Mouse (Mus musculus) CH12.LX (cell line): ENCODE measurements at regions not wholly inside any gene's neighbourhood (a gene's known extent, or its start where the extent isn't known, plus 50 kb on each side); places are given as distances from the start of the nearest gene placed in this dataset.

ENCODE experiments used
- DNase-seq: peaks from one replicate; pipeline ENCODE4 v3.0.0-alpha.2; 2013; ENCODE audit errors: extremely low read depth
- H3K27ac ChIP-seq: 2 replicates; pipeline ENCODE4 v1.5.1; 2012; ENCODE audit warnings: low read depth, mild to moderate bottlenecking, control low read depth, moderate library complexity; ENCODE audit not compliant: insufficient read depth
- H3K27me3 ChIP-seq: replicated peaks from 2 replicates; pipeline ENCODE3; 2012; ENCODE audit warnings: inconsistent platforms
- H3K36me3 ChIP-seq, 2 experiments: replicated peaks in 1 of 2; 2 replicates each; pipeline versions ENCODE3 to v1.6.1; 2012; ENCODE audit warnings: inconsistent platforms in 1 of 2, low read length in 1 of 2, mild to moderate bottlenecking in 1 of 2, mixed read lengths in 1 of 2, moderate library complexity in 1 of 2; ENCODE audit not compliant: control insufficient read depth in 1 of 2, insufficient read depth in 1 of 2
- H3K4me1 ChIP-seq, 2 experiments: 2 replicates each; pipeline ENCODE4 v1.6.1; 2012; ENCODE audit warnings: inconsistent platforms in 1 of 2, moderate library complexity in 1 of 2; ENCODE audit not compliant: insufficient read depth in 2 of 2, control insufficient read depth in 1 of 2
- H3K4me2 ChIP-seq: 2 replicates; pipeline ENCODE4 v1.6.1; 2012; ENCODE audit warnings: low read depth, mild to moderate bottlenecking, control low read depth; ENCODE audit not compliant: poor library complexity, insufficient read depth, severe bottlenecking
- H3K4me3 ChIP-seq, 3 experiments: fragments of 150-350 bp in 1 of 3; sonication (generic) in 1 of 3; replicated peaks in 1 of 3; 2 replicates each; pipeline versions ENCODE3 to v1.5.1; 2011 to 2012; ENCODE audit warnings: low read depth in 2 of 3, low read length in 2 of 3, mild to moderate bottlenecking in 2 of 3, moderate library complexity in 2 of 3, control low read depth in 1 of 3, improper control_type of control experiment in 1 of 3, inconsistent platforms in 1 of 3, mixed read lengths in 1 of 3; ENCODE audit not compliant: poor library complexity in 1 of 3
- H3K79me2 ChIP-seq: replicated peaks from 2 replicates; pipeline ENCODE4 v1.6.1; 2012; ENCODE audit warnings: mild to moderate bottlenecking, moderate library complexity; ENCODE audit not compliant: control insufficient read depth, poor library complexity, insufficient read depth, severe bottlenecking; ENCODE audit errors: extremely low read depth
- H3K9ac ChIP-seq: 2 replicates; pipeline ENCODE4 v1.6.1; 2012; ENCODE audit warnings: low read depth, mild to moderate bottlenecking, control low read depth, moderate library complexity; ENCODE audit not compliant: insufficient read depth
- H3K9me3 ChIP-seq: replicated peaks from 2 replicates; pipeline ENCODE3; 2012; ENCODE audit warnings: low read length, inconsistent platforms, mixed read lengths
- BHLHE40 ChIP-seq: IDR thresholded peaks from 2 replicates; pipeline ENCODE4 v1.6.1; 2011; ENCODE audit warnings: mild to moderate bottlenecking, low read depth, low read length, improper control_type of control experiment
- CHD1 ChIP-seq: IDR thresholded peaks from 2 replicates; pipeline ENCODE4 v1.6.1; 2012; ENCODE audit warnings: low read depth, low read length, improper control_type of control experiment, inconsistent platforms
- CHD2 ChIP-seq: IDR thresholded peaks from 2 replicates; pipeline ENCODE4 v1.6.1; 2011; ENCODE audit warnings: low read length, improper control_type of control experiment
- CTCF ChIP-seq, 2 experiments: IDR thresholded peaks in 1 of 2; conservative IDR thresholded peaks in 1 of 2; 2 replicates each; pipeline ENCODE4 v1.5.1; 2011 to 2012; ENCODE audit warnings: low read depth in 2 of 2, low read length in 2 of 2, improper control_type of control experiment in 1 of 2, inconsistent platforms in 1 of 2, mild to moderate bottlenecking in 1 of 2, moderate library complexity in 1 of 2
- E2F4 ChIP-seq: IDR thresholded peaks from 2 replicates; pipeline ENCODE4 v1.6.1; 2011; ENCODE audit warnings: low read depth, low read length, improper control_type of control experiment; ENCODE audit not compliant: insufficient replicate concordance
- ELF1 ChIP-seq: IDR thresholded peaks from 2 replicates; pipeline ENCODE4 v1.6.1; 2014; ENCODE audit warnings: low read depth, mild to moderate bottlenecking, inconsistent platforms, low read length, improper control_type of control experiment
- EP300 ChIP-seq: IDR thresholded peaks from 2 replicates; pipeline ENCODE4 v1.6.1; 2011; ENCODE audit warnings: low read length, improper control_type of control experiment
- ETS1 ChIP-seq: conservative IDR thresholded peaks from 2 replicates; pipeline ENCODE4 v1.6.1; 2012; ENCODE audit warnings: low read depth, mild to moderate bottlenecking, inconsistent platforms, low read length, improper control_type of control experiment, moderate library complexity
- GABPA ChIP-seq: IDR thresholded peaks from 2 replicates; pipeline ENCODE4 v1.6.1; 2012; ENCODE audit warnings: low read depth, low read length, improper control_type of control experiment, inconsistent platforms; ENCODE audit not compliant: insufficient replicate concordance
- HCFC1 ChIP-seq: IDR thresholded peaks from 2 replicates; pipeline ENCODE4 v1.6.1; 2012; ENCODE audit warnings: low read depth, mild to moderate bottlenecking, inconsistent platforms, low read length, improper control_type of control experiment
- JUN ChIP-seq: IDR thresholded peaks from 2 replicates; pipeline ENCODE4 v1.6.1; 2011; ENCODE audit warnings: low read depth, mild to moderate bottlenecking, low read length, improper control_type of control experiment, moderate library complexity; ENCODE audit not compliant: insufficient read depth
- JUND ChIP-seq: conservative IDR thresholded peaks from 2 replicates; pipeline ENCODE4 v1.6.1; 2011; ENCODE audit warnings: low read depth, low read length, improper control_type of control experiment
- KAT2A ChIP-seq: IDR thresholded peaks from 2 replicates; pipeline ENCODE4 v1.6.1; 2012; ENCODE audit warnings: low read length, improper control_type of control experiment, inconsistent platforms; ENCODE audit not compliant: insufficient replicate concordance
- MAFK ChIP-seq: IDR thresholded peaks from 2 replicates; pipeline ENCODE4 v1.6.1; 2011; ENCODE audit warnings: low read length, improper control_type of control experiment; ENCODE audit not compliant: insufficient replicate concordance
- MAX ChIP-seq: IDR thresholded peaks from 2 replicates; pipeline ENCODE4 v1.6.1; 2011; ENCODE audit warnings: low read length, improper control_type of control experiment
- MAZ ChIP-seq: IDR thresholded peaks from 2 replicates; pipeline ENCODE4 v1.6.1; 2012; ENCODE audit warnings: low read depth, mild to moderate bottlenecking, inconsistent platforms, low read length, improper control_type of control experiment, moderate library complexity
- MXI1 ChIP-seq: IDR thresholded peaks from 2 replicates; pipeline ENCODE4 v1.6.1; 2011; ENCODE audit warnings: mild to moderate bottlenecking, low read depth, low read length, improper control_type of control experiment
- MYC ChIP-seq: IDR thresholded peaks from 2 replicates; pipeline ENCODE4 v1.6.1; 2011; ENCODE audit warnings: low read depth, mild to moderate bottlenecking, improper control_type of control experiment, low read length
- NELFE ChIP-seq: IDR thresholded peaks from 2 replicates; pipeline ENCODE4 v1.6.1; 2011; ENCODE audit warnings: low read depth, low read length, improper control_type of control experiment
- NRF1 ChIP-seq: IDR thresholded peaks from 2 replicates; pipeline ENCODE4 v1.6.1; 2014; ENCODE audit warnings: low read depth, mild to moderate bottlenecking, inconsistent platforms, low read length, improper control_type of control experiment, moderate library complexity
- PAX5 ChIP-seq: IDR thresholded peaks from 2 replicates; pipeline ENCODE4 v1.6.1; 2012; ENCODE audit warnings: low read length, inconsistent platforms, mixed read lengths
- POLR2A ChIP-seq: IDR thresholded peaks from 2 replicates; pipeline ENCODE4 v1.6.1; 2011; ENCODE audit warnings: low read depth, mild to moderate bottlenecking, improper control_type of control experiment, low read length
- RAD21 ChIP-seq: IDR thresholded peaks from 2 replicates; pipeline ENCODE4 v1.6.1; 2011; ENCODE audit warnings: low read depth, mild to moderate bottlenecking, low read length, improper control_type of control experiment, moderate library complexity
- RCOR1 ChIP-seq: conservative IDR thresholded peaks from 2 replicates; pipeline ENCODE4 v1.6.1; 2012; ENCODE audit warnings: low read depth, mild to moderate bottlenecking, inconsistent platforms, low read length, improper control_type of control experiment
- SIN3A ChIP-seq: IDR thresholded peaks from 2 replicates; pipeline ENCODE4 v1.6.1; 2012; ENCODE audit warnings: low read length, improper control_type of control experiment, inconsistent platforms
- SMC3 ChIP-seq: IDR thresholded peaks from 2 replicates; pipeline ENCODE4 v1.6.1; 2011; ENCODE audit warnings: low read depth, low read length, improper control_type of control experiment
- TBP ChIP-seq: conservative IDR thresholded peaks from 2 replicates; pipeline ENCODE4 v1.6.1; 2011; ENCODE audit warnings: low read depth, low read length, improper control_type of control experiment
- UBTF ChIP-seq: IDR thresholded peaks from 2 replicates; pipeline ENCODE4 v1.6.1; 2012; ENCODE audit warnings: low read depth, mild to moderate bottlenecking, inconsistent platforms, low read length, improper control_type of control experiment, moderate library complexity
- USF1 ChIP-seq: IDR thresholded peaks from 2 replicates; pipeline ENCODE4 v1.6.1; 2014; ENCODE audit warnings: low read depth, mild to moderate bottlenecking, inconsistent platforms, low read length, improper control_type of control experiment
- USF2 ChIP-seq: conservative IDR thresholded peaks from 2 replicates; pipeline ENCODE4 v1.6.1; 2011; ENCODE audit warnings: low read depth, low read length, improper control_type of control experiment
- ZMIZ1 ChIP-seq: IDR thresholded peaks from 2 replicates; pipeline ENCODE4 v1.6.1; 2012; ENCODE audit warnings: low read depth, mild to moderate bottlenecking, inconsistent platforms, low read length, improper control_type of control experiment
- ZNF384 ChIP-seq: IDR thresholded peaks from 2 replicates; pipeline ENCODE4 v1.6.1; 2012; ENCODE audit warnings: low read depth, low read length, improper control_type of control experiment, inconsistent platforms
- dilution Hi-C: fragments of 300-500 bp; cut with MboI; formaldehyde crosslinking; loops from 2 replicates; pipeline ENCODE4 v1.14.3; 2020; ENCODE audit warnings: low sequenced_read_pairs; ENCODE audit not compliant: extremely low pct_unique_long_range_greater_than_20kb, extremely low pct_ligation_motif_present
- in situ Hi-C: fragments of 300-500 bp; cut with MboI; formaldehyde crosslinking; loops from 3 replicates; pipeline ENCODE4 v1.14.3; 2019; ENCODE audit warnings: low sequenced_read_pairs, low pct_ligation_motif_present, low pct_unique_long_range_greater_than_20kb, mixed read lengths

- no peak for TF ChIP-seq MXI1
- TF ChIP-seq TBP: 0 out of 2 replicates have a peak, but pooled peaks have one; percentile 26
- TF ChIP-seq JUN: no peak
- no peak for TF ChIP-seq CHD2
- no peak for TF ChIP-seq PAX5
- TF ChIP-seq RCOR1: no peak
- no peak for TF ChIP-seq SIN3A
These were observed 60.8 kb upstream of the Tspan2 start (continued) for GRCm38 (mm10) chr3:102673506-102673905.

GRCm38 (mm10) chr3:102674068-102674467, 60.3 kb upstream of the Tspan2 start:
- no peak for TF ChIP-seq GABPA
- TF ChIP-seq ZNF384: peak; percentile 85
- TF ChIP-seq EP300: peak; percentile 25; the same call in 1 of the 2 replicates
- no peak for TF ChIP-seq NELFE
- TF ChIP-seq TBP: no peak
- TF ChIP-seq USF2: no peak
- no peak for TF ChIP-seq RAD21
- no peak for TF ChIP-seq POLR2A
- 0 out of 2 replicates have a peak, but pooled peaks have one; percentile 10 for TF ChIP-seq RCOR1
- no peak for TF ChIP-seq MXI1
- TF ChIP-seq MAX: no peak
- TF ChIP-seq ELF1: no peak
- no peak for TF ChIP-seq CHD1
- TF ChIP-seq MYC: 0 out of 2 replicates have a peak, but pooled peaks have one; percentile 17
- no peak for TF ChIP-seq E2F4
- TF ChIP-seq NRF1: no peak
- no peak for TF ChIP-seq ZMIZ1
- peak; percentile 28; the same call in 1 of the 2 replicates for TF ChIP-seq ETS1
- peak; percentile 56 for TF ChIP-seq BHLHE40
- TF ChIP-seq SMC3: no peak
- 0 out of 2 replicates have a peak, but pooled peaks have one; percentile 12 for TF ChIP-seq MAFK
- TF ChIP-seq HCFC1: no peak
- TF ChIP-seq UBTF: no peak
- TF ChIP-seq USF1: no peak
- TF ChIP-seq JUND: no peak
- no peak for TF ChIP-seq MAZ
- peak; percentile 33; the same call in 1 of the 2 replicates for TF ChIP-seq CHD2
- no peak for TF ChIP-seq SIN3A
- TF ChIP-seq CTCF (conservative IDR thresholded peaks at IDR 0.05 in 1 of 2, IDR thresholded peaks at IDR 0.05 in 1 of 2; ENCODE audit: low read depth in 2 of 2, low read length in 2 of 2): no peak
- no peak for TF ChIP-seq KAT2A
- no peak for TF ChIP-seq JUN
- TF ChIP-seq, all 38 proteins: peak for 8
- H3K27ac ChIP-seq: no peak overlapping the region
- no peak for DNase-seq
- H3K27me3 ChIP-seq: no peaks in the 10 kb centered on the region
- H3K79me2 ChIP-seq: no peaks in the 10 kb centered on the region
- H3K9ac ChIP-seq: no peak overlapping the region
- H3K9me3 ChIP-seq: no peaks in the 10 kb centered on the region
- H3K4me1 ChIP-seq: peaks cover 8 to 33% of the 10 kb centered on the region in 2 experiments
- H3K4me2 ChIP-seq: peak overlapping the region; percentile 52; the same call in 1 of the 2 replicates
- no peaks in the 10 kb centered on the region for H3K36me3 ChIP-seq
- in situ Hi-C loops (no loop called here), dilution Hi-C loops (no loop called here)
- H3K4me3 ChIP-seq: no peak overlapping the region
